Mouse (Mus musculus) embryonic facial prominence, embryonic 11.5 days (tissue): Measurements from ENCODE around the gene Stim2. TPM values are rescaled to one million over a fixed set of nuclear protein-coding genes. Genes with fewer than 3 reads are reported as not detected.

ENCODE experiments used
- ATAC-seq: fragments of 200-750 bp; cut with Nextera tagmentation; replicated peaks from 2 replicates; pipeline ENCODE4 v1.8.0; 2017; ENCODE audit warnings: low read depth; ENCODE audit not compliant: insufficient number of reproducible peaks, low FRiP score, low TSS enrichment
- DNase-seq: peaks from one replicate; pipeline ENCODE4 v3.0.0-alpha.2; 2015; ENCODE audit warnings: low spot score
- H3K27ac ChIP-seq: fragments of 300-500 bp; sonication (generic); replicated peaks from 2 replicates; pipeline ENCODE4 v1.5.1; 2014; ENCODE audit warnings: mild to moderate bottlenecking, low read depth, low read length, control low read depth
- H3K27me3 ChIP-seq: fragments of 300-500 bp; sonication (generic); 2 replicates; pipeline ENCODE4 v1.6.1; 2014; ENCODE audit warnings: mild to moderate bottlenecking, low read length, moderate library complexity, mixed read lengths; ENCODE audit not compliant: control insufficient read depth, insufficient read depth
- H3K36me3 ChIP-seq: fragments of 300-500 bp; sonication (generic); replicated peaks from 2 replicates; pipeline ENCODE4 v1.6.1; 2014; ENCODE audit warnings: low read depth, mild to moderate bottlenecking, low read length, moderate library complexity, mixed read lengths; ENCODE audit not compliant: control insufficient read depth, insufficient read depth
- H3K4me1 ChIP-seq: fragments of 300-500 bp; sonication (generic); 2 replicates; pipeline ENCODE4 v1.6.1; 2014; ENCODE audit warnings: low read length, mixed read lengths; ENCODE audit not compliant: control insufficient read depth, insufficient read depth
- H3K4me2 ChIP-seq: fragments of 300-500 bp; sonication (generic); 2 replicates; pipeline ENCODE4 v1.6.1; 2014; ENCODE audit warnings: low read depth, mild to moderate bottlenecking, control low read depth, low read length, moderate library complexity
- H3K4me3 ChIP-seq: fragments of 300-500 bp; sonication (generic); 2 replicates; pipeline ENCODE4 v1.5.1; 2014; ENCODE audit warnings: low read depth, low read length, control low read depth
- H3K9ac ChIP-seq: fragments of 300-500 bp; sonication (generic); replicated peaks from 2 replicates; pipeline ENCODE4 v1.6.1; 2014; ENCODE audit warnings: mild to moderate bottlenecking, control low read depth, low read length
- H3K9me3 ChIP-seq: fragments of 300-500 bp; sonication (generic); replicated peaks from 2 replicates; pipeline ENCODE4 v1.6.1; 2016; ENCODE audit warnings: mild to moderate bottlenecking, low read length, inconsistent platforms, mixed read lengths; ENCODE audit not compliant: control insufficient read depth
- WGBS: fragments of 180-500 bp; shearing (Covaris S2); extraction: QIAGEN DNeasy Blood & Tissue Kit; methylation state at CpG from one replicate; pipeline ENCODE4 v1.1.7; 2014; 5-methylcytosine and 5-hydroxymethylcytosine counted together
- polyA plus RNA-seq: library from polyadenylated mRNA; unstranded; fragments of >200 nt; fragmentation: Nextera tagmentation; extraction: Ambion mirVana; gene quantifications from 2 replicates; pipeline ENCODE4 v1.2.1, GENCODE M21; 2014

Gene Stim2
- polyA plus RNA-seq, 1 experiment from 2014 or later: 18.6 TPM

DNA sequence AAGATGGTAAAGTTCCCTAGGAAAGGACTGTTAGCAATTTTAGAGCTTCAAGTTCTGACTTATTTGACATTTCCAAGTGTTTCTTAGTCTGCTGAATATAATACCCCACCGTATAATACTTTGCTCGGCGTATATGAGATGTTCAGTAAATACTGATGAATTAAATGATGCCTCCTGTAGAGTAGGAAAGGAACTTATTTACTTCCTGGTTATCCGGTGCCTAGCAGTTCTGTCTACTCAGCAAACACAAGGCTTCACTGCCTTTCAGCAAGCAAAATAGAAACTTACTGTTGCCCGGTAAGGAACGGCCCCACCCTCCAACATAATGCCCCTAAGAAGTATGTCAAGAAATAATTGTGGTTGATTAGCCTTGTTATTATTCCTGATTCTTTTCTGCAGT lies 1.5 kb upstream of the Stim2 start:
- no peak overlapping the region for H3K4me2 ChIP-seq
- 89% methylated on average over 6 of the region's 6 CpGs for WGBS
- no peak for ATAC-seq
- H3K4me1 ChIP-seq: peaks cover 2% of the 10 kb centered on the region; the same call in 1 of the 2 replicates
- no peaks in the 10 kb centered on the region for H3K9me3 ChIP-seq
- no peaks in the 10 kb centered on the region for H3K27me3 ChIP-seq
- DNase-seq: no peak
- H3K27ac ChIP-seq: no peak overlapping the region
- H3K4me3 ChIP-seq: no peak overlapping the region
- H3K9ac ChIP-seq: no peak overlapping the region
- H3K36me3 ChIP-seq: no peaks in the 10 kb centered on the region

DNA sequence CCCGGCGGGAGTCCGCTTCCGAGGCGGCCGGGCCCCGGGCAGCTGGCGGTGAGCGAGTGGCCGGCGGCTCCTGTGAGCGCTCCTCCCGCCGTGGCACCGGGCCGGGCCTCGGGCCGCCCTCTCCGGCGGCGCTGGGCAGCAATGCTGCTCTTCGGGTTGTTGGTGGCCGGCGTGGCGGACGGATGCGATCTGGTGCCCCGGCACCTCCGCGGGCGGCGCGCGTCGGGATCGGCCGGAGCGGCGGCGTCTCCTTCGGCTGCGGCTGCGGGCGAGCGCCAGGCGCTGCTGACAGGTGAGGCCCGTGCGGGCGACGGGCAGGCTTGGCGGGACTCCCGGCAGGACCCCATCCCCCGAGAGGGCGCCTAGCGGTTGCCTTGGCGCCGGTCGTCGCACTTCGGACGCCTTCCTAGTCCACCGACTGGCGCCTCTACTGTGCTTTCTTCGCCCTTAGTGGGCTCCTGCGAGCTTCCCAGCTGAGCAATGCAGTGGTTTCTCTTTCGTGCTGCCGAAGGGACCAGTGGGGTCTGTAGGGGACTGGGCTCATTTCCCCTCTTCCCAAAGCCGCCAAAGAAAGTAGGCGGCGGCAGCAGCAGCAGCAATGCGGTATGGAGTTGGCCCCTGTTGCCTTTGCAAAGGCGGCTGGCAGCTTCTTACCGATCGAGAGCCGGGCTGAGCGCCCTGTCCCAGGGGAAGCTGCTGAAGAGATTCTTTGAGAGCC lies 603 bp downstream of the Stim2 start:
- Histone ChIP-seq H3K36me3 (no peaks in the 10 kb centered on the region), H3K4me1 (peaks cover 2% of the 10 kb centered on the region; the same call in 1 of the 2 replicates), H3K27ac (peak overlapping the region; percentile 83), H3K9ac (peak overlapping the region; percentile 91), H3K4me3 (peak overlapping the region; percentile 88), H3K9me3 (no peaks in the 10 kb centered on the region), H3K4me2 (peak overlapping the region; percentile 79), H3K27me3 (no peaks in the 10 kb centered on the region)
- WGBS: under 1% methylated on average over 51 of the region's 76 CpGs
- ATAC-seq (peak; percentile 53), DNase-seq (peak; percentile 65)

DNA sequence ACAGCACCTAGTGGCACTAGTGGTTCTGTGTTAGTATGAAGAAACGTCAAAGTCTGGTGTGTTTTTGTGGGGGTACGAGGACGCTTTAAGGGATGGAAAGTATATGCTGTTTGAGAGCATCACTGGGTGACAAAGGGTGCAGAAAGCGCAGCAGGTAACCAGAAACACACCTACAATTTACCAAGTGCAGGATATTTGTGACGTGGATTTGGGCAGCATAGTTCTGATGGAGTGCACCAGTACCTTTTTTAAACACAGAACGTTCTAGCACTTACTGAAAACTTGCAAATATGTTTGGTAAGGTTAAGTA lies 1.1 kb downstream of the Stim2 start:
- 3% methylated on average over 6 of the region's 6 CpGs for WGBS
- Histone ChIP-seq H3K27ac (peak overlapping the region; percentile 83; the same call in 1 of the 2 replicates), H3K27me3 (no peaks in the 10 kb centered on the region), H3K4me2 (peak overlapping the region; percentile 79), H3K9ac (peak overlapping the region; percentile 91), H3K4me1 (peaks cover 2% of the 10 kb centered on the region; the same call in 1 of the 2 replicates), H3K4me3 (peak overlapping the region; percentile 88), H3K36me3 (no peaks in the 10 kb centered on the region), H3K9me3 (no peaks in the 10 kb centered on the region)
- DNase-seq (no peak), ATAC-seq (no peak)

DNA sequence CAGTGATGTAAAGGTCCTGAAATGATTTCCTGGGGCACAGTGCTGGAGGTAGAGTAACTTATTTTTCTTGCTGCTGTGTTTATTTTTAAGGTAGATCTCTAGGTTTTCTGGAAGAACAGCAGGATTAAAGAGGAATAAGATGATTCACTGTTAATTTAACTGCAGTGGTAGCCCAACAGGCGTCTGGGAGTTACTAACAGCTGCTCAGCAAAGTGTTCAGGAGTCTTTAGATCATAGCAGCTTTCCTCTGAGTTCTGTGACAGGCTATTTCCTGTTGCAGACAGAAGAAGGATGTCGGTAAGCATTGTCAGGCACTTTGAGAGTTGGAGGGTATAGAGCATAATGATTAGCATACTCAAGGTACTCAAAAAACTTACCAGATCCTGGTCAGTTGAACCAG lies 1.5 kb downstream of the Stim2 start:
- Histone ChIP-seq H3K4me1 (peaks cover 2% of the 10 kb centered on the region; the same call in 1 of the 2 replicates), H3K27ac (no peak overlapping the region), H3K27me3 (no peaks in the 10 kb centered on the region), H3K9me3 (no peaks in the 10 kb centered on the region), H3K4me3 (peak overlapping the region; percentile 88), H3K4me2 (peak overlapping the region; percentile 79), H3K9ac (peak overlapping the region; percentile 91), H3K36me3 (no peaks in the 10 kb centered on the region)
- DNase-seq (no peak), ATAC-seq (no peak)
- 3% methylated on average over 2 of the region's 2 CpGs for WGBS

DNA sequence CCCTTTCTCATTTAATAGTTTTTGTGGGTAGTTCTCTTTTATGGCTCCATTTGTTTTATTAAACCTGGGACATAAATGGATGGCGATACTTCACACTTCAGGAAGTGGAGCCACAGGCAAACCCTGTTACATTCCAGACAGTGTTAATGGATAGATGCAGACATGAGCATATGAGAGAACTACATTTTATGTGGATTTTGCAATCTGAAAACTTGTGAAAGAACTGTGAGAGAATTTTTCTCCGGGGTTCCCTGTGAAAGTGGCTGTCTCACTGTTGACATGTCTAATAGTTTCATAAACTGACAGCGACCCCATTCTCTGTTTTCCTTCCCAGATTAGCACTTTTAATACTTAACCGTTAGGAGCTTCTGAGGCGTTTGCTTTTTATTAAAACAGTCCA lies 2.7 kb downstream of the Stim2 start:
- no peak for ATAC-seq
- WGBS: 60% methylated on average over 5 of the region's 5 CpGs

DNA sequence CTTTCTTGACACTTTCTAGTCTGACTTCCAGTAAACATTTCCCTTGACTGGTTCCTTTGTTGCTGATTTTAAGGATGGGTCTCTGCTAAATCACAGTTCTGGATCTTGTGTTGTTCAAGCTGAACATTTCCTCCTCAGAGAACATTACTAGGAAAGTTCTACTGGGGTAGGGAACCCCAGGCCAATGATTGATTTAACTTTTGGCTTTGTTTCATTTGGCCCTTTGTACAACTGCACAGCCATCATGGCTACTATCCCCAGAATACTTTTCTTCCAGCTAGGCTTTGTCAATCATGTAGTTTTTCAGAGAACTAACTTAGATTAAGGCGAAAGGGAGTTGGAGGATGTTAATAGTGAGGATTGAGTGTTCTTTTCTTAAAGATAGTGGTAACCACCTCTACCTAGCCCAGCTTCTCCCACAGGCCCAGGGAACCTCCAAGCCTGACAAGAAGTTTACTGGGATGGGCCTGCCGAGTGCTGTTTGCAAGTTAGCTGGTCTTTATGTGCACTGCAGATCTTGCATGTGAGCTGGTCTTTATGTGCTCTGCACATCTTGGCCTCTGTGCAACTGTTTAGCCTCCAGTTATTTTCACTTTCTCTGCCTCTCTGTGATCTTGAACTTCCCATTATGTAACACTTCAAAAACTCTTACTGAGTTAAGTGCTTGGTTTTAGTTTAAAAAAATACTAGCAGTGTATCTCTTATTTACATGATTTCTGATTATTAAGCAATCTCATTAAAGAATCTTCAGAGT lies 7.0 kb downstream of the Stim2 start:
- H3K36me3 ChIP-seq: no peaks in the 10 kb centered on the region
- H3K9me3 ChIP-seq: no peaks in the 10 kb centered on the region
- ATAC-seq (no peak), DNase-seq (no peak)
- H3K4me1 ChIP-seq: no peaks in the 10 kb centered on the region; the same call in 1 of the 2 replicates
- no peak overlapping the region for H3K9ac ChIP-seq
- H3K4me2 ChIP-seq: no peak overlapping the region
- no peak overlapping the region for H3K4me3 ChIP-seq
- no peak overlapping the region for H3K27ac ChIP-seq
- no peaks in the 10 kb centered on the region for H3K27me3 ChIP-seq
- WGBS: 66% methylated on average over 2 of the region's 2 CpGs

More for the DNA sequence above, 2.7 kb downstream of the Stim2 start:
- H3K36me3 ChIP-seq: no peaks in the 10 kb centered on the region
- no peak overlapping the region for H3K27ac ChIP-seq
- no peak overlapping the region for H3K4me3 ChIP-seq
- H3K4me2 ChIP-seq: no peak overlapping the region
- no peaks in the 10 kb centered on the region for H3K27me3 ChIP-seq
- no peaks in the 10 kb centered on the region; the same call in 1 of the 2 replicates for H3K4me1 ChIP-seq
- H3K9me3 ChIP-seq: no peaks in the 10 kb centered on the region
- no peak overlapping the region for H3K9ac ChIP-seq
- no peak for DNase-seq

DNA sequence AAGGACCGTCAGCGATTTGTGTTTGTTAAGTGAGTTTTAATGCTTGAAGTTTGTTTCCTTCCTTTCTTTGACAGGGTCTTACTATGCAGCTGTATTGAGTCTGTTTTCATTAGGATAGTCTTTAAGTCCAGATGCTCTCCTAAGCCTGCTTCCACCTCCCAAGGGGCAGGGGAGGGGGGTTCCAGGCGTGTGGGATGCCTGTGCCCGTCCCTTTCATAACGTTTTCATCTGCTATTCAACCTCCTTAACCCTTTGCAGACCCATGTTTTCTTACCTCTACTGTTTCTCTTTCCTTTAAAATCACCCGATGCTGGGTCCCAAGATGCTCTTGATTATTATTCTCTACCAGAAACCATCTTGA lies 7.5 kb downstream of the Stim2 start:
- H3K36me3 ChIP-seq: no peaks in the 10 kb centered on the region
- 24% methylated on average over 6 of the region's 6 CpGs for WGBS
- H3K9me3 ChIP-seq: no peaks in the 10 kb centered on the region
- H3K4me1 ChIP-seq: no peaks in the 10 kb centered on the region; the same call in 1 of the 2 replicates
- no peak for ATAC-seq
- no peak overlapping the region for H3K4me2 ChIP-seq
- H3K27ac ChIP-seq: no peak overlapping the region
- H3K27me3 ChIP-seq: no peaks in the 10 kb centered on the region
- H3K4me3 ChIP-seq: no peak overlapping the region
- DNase-seq: peak; percentile 36
- H3K9ac ChIP-seq: no peak overlapping the region

DNA sequence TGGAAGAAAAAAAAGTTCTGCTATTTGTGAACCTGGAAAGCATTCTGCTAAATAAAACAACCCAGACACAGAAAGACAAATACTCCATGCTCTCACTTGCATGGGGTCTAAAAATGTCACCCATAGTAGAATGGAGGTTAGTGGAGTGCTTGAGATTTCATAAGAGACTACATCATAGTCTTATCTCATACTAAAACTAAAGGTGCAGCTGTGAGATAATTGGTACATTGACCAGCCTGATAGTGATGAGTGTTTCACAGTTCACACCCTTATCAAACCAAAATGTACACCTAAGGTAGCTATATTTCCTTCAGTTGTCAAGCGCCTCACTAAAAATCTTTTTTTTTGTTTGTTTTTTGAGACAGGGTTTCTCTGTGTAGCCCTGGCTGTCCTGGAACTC lies 8.5 kb downstream of the Stim2 start:
- DNase-seq (no peak), ATAC-seq (no peak)
- Histone ChIP-seq H3K4me2 (no peak overlapping the region), H3K9ac (no peak overlapping the region), H3K27ac (no peak overlapping the region), H3K27me3 (no peaks in the 10 kb centered on the region), H3K4me1 (no peaks in the 10 kb centered on the region; the same call in 1 of the 2 replicates), H3K36me3 (no peaks in the 10 kb centered on the region), H3K9me3 (no peaks in the 10 kb centered on the region), H3K4me3 (no peak overlapping the region)
- 95% methylated on average over 1 of the region's 1 CpGs for WGBS
